Mouse (Mus musculus) lung, postnatal 0 days (tissue): ENCODE data around the gene Ptpn20. TPM values are rescaled to one million over a fixed set of nuclear protein-coding genes. Genes with fewer than 3 reads are reported as not detected.

Experiments
- ATAC-seq: fragments of 200-750 bp; cut with Nextera tagmentation; 2 replicates; pipeline ENCODE4 v1.8.0; 2017; ENCODE audit warnings: moderate library complexity
- DNase-seq: peaks from one replicate; pipeline ENCODE4 v3.0.0-alpha.2; 2016; ENCODE audit warnings: low spot score
- H3K27ac ChIP-seq: fragments of 300-500 bp; sonication (generic); 2 replicates; pipeline ENCODE4 v1.5.1; 2014; ENCODE audit warnings: antibody characterized with exemption, mild to moderate bottlenecking, low read length, mixed read lengths
- H3K27me3 ChIP-seq: fragments of 300-500 bp; sonication (generic); replicated peaks from 2 replicates; pipeline ENCODE4 v1.6.1; 2014; ENCODE audit warnings: low read length, mixed read lengths; ENCODE audit not compliant: insufficient read depth
- H3K36me3 ChIP-seq: fragments of 300-500 bp; sonication (generic); 2 replicates; pipeline ENCODE4 v1.6.1; 2014; ENCODE audit warnings: low read length, mixed read lengths; ENCODE audit not compliant: insufficient read depth
- H3K4me1 ChIP-seq: fragments of 300-500 bp; sonication (generic); 2 replicates; pipeline ENCODE4 v1.6.1; 2014; ENCODE audit warnings: antibody characterized with exemption, low read depth, low read length, mixed read lengths; ENCODE audit not compliant: insufficient read depth
- H3K4me2 ChIP-seq: fragments of 300-500 bp; sonication (generic); replicated peaks from 2 replicates; pipeline ENCODE4 v1.6.1; 2014; ENCODE audit warnings: low read depth, mild to moderate bottlenecking, low read length, moderate library complexity, mixed read lengths
- H3K4me3 ChIP-seq: fragments of 300-500 bp; sonication (generic); 2 replicates; pipeline ENCODE4 v1.5.1; 2014; ENCODE audit warnings: low read depth, low read length
- H3K9ac ChIP-seq: fragments of 300-500 bp; sonication (generic); replicated peaks from 2 replicates; pipeline ENCODE4 v1.6.1; 2014; ENCODE audit warnings: low read depth, mild to moderate bottlenecking
- H3K9me3 ChIP-seq: fragments of 300-500 bp; sonication (generic); 2 replicates; pipeline ENCODE4 v1.6.1; 2016; ENCODE audit warnings: low read length, mixed read lengths
- CTCF ChIP-seq: IDR thresholded peaks from 2 replicates; pipeline ENCODE4 v1.5.1; 2016; ENCODE audit warnings: antibody characterized with exemption, mild to moderate bottlenecking
- EP300 ChIP-seq: IDR thresholded peaks from 2 replicates; pipeline ENCODE4 v1.6.1; 2016; ENCODE audit warnings: antibody characterized with exemption, mild to moderate bottlenecking, control low read depth
- WGBS: fragments of 180-500 bp; shearing (Covaris S2); extraction: QIAGEN DNeasy Blood & Tissue Kit; methylation state at CpG from one replicate; pipeline ENCODE4 v1.1.7; 2014; 5-methylcytosine and 5-hydroxymethylcytosine counted together
- polyA plus RNA-seq: library from polyadenylated mRNA; unstranded; fragments of >200 nt; fragmentation: Nextera tagmentation; extraction: Ambion mirVana; gene quantifications from 2 replicates; pipeline ENCODE4 v1.2.1, GENCODE M21; 2015

The Ptpn20 gene
- polyA plus RNA-seq, 1 experiment from 2014 or later, result not detected

GRCm38 (mm10) chr14:33666301-33666700 lies 77.3 kb downstream of the Ptpn20 start:
- TF ChIP-seq CTCF (no peak), EP300 (no peak)
- WGBS, result 85% methylated on average over 6 of the region's 6 CpGs
- Histone ChIP-seq H3K27me3 (no peaks in the 10 kb centered on the region), H3K4me3 (no peak overlapping the region), H3K4me2 (no peak overlapping the region), H3K36me3 (no peaks in the 10 kb centered on the region), H3K4me1 (no peaks in the 10 kb centered on the region), H3K9me3 (no peaks in the 10 kb centered on the region), H3K27ac (no peak overlapping the region), H3K9ac (no peak overlapping the region)
- no peak for ATAC-seq
- DNase-seq, result no peak

DNA sequence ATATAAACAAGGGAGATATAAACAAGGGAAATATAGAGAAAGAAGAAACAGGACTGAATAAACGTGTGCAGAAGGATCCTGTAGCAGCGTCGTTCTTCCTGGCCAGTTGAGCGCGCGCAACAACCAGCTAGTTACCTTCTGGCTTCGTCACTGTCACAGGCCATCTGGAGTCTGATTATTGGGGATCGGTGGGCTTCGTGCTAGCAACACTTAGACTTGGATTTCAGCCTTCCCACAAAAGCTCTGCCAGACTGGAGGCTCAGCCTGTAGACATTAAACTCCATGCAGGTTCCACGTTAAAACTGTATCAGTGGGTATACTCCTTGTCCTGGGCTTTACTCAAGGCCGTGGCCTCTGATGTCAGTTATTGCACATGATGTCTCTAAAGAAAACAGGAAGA lies 80.9 kb downstream of the Ptpn20 start:
- TF ChIP-seq EP300, result no peak
- no peak for TF ChIP-seq CTCF
- Histone ChIP-seq H3K4me1 (no peaks in the 10 kb centered on the region), H3K36me3 (no peaks in the 10 kb centered on the region), H3K27me3 (no peaks in the 10 kb centered on the region), H3K4me2 (no peak overlapping the region), H3K27ac (no peak overlapping the region), H3K4me3 (no peak overlapping the region), H3K9ac (no peak overlapping the region), H3K9me3 (no peaks in the 10 kb centered on the region)
- ATAC-seq (no peak), DNase-seq (no peak)
- WGBS, result 85% methylated on average over 11 of the region's 11 CpGs

GRCm38 (mm10) chr14:33673350-33674087 lies 84.5 kb downstream of the Ptpn20 start:
- Histone ChIP-seq H3K9ac (no peak overlapping the region), H3K27ac (no peak overlapping the region), H3K36me3 (no peaks in the 10 kb centered on the region), H3K9me3 (no peaks in the 10 kb centered on the region), H3K27me3 (no peaks in the 10 kb centered on the region), H3K4me2 (no peak overlapping the region), H3K4me3 (no peak overlapping the region), H3K4me1 (no peaks in the 10 kb centered on the region)
- ATAC-seq, result no peak
- TF ChIP-seq CTCF, result peak; percentile 83
- no peak for TF ChIP-seq EP300
- peak; percentile 54 for DNase-seq
- WGBS, result 74% methylated on average over 5 of the region's 5 CpGs

GRCm38 (mm10) chr14:33677996-33678395 lies 89.0 kb downstream of the Ptpn20 start:
- no peaks in the 10 kb centered on the region for H3K27me3 ChIP-seq
- no peaks in the 10 kb centered on the region for H3K4me1 ChIP-seq
- H3K27ac ChIP-seq, result no peak overlapping the region
- TF ChIP-seq CTCF (no peak), EP300 (no peak)
- H3K9ac ChIP-seq, result no peak overlapping the region
- DNase-seq (no peak), ATAC-seq (no peak)
- H3K4me3 ChIP-seq, result no peak overlapping the region
- no peak overlapping the region for H3K4me2 ChIP-seq
- no peaks in the 10 kb centered on the region for H3K36me3 ChIP-seq
- H3K9me3 ChIP-seq, result no peaks in the 10 kb centered on the region
- 96% methylated on average over 6 of the region's 6 CpGs for WGBS

DNA sequence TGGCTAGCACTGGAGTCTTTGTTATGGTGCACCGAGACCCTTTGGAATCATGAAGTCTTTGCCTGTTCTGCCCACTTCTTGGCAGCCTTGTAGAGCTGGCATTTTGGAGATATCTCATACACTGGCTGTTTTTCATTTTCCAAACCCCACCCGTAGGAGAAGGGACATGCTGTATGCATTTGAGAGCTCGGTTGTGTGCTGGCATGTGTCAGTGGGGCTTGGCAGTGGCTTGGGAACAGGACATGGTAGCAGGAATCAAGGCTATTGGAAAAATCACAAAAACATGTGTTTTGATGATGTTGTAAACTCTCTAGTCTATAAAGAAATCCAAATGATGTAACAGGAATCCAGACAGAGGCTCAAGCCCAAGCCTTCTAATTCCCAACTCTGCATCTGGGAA lies 89.7 kb downstream of the Ptpn20 start:
- DNase-seq (no peak), ATAC-seq (no peak)
- Histone ChIP-seq H3K36me3 (no peaks in the 10 kb centered on the region), H3K9me3 (no peaks in the 10 kb centered on the region), H3K9ac (no peak overlapping the region), H3K27me3 (no peaks in the 10 kb centered on the region), H3K4me3 (no peak overlapping the region), H3K27ac (no peak overlapping the region), H3K4me1 (no peaks in the 10 kb centered on the region), H3K4me2 (no peak overlapping the region)
- 78% methylated on average over 3 of the region's 3 CpGs for WGBS
- TF ChIP-seq EP300, result no peak
- TF ChIP-seq CTCF, result no peak

GRCm38 (mm10) chr14:33680621-33681020 lies 91.6 kb downstream of the Ptpn20 start:
- 96% methylated on average over 6 of the region's 6 CpGs for WGBS
- Histone ChIP-seq H3K36me3 (no peaks in the 10 kb centered on the region), H3K4me1 (no peaks in the 10 kb centered on the region), H3K9ac (no peak overlapping the region), H3K4me2 (no peak overlapping the region), H3K27me3 (no peaks in the 10 kb centered on the region), H3K27ac (no peak overlapping the region), H3K9me3 (no peaks in the 10 kb centered on the region), H3K4me3 (no peak overlapping the region)
- ATAC-seq, result no peak
- DNase-seq, result no peak
- TF ChIP-seq CTCF, result no peak
- TF ChIP-seq EP300, result no peak

DNA sequence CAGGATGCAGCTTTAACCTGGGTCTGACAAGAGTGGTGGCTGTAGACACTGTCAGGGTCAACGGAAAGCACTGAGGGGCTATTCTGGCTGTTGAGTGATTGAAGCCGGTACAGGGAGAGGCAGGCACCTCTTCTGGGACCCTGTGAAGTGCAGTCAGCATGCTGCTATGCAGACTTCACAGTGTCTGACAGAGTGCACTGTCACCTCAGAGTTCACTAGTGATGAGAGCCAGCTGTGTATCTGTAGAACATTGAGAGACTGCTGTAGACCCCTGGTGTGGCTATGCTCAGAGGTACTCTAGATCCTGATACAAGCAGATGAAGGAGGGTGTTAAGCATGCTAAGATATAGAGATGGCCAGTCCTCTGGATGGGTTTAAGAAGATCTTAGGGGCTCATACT lies 93.8 kb downstream of the Ptpn20 start:
- DNase-seq, result no peak
- no peaks in the 10 kb centered on the region for H3K9me3 ChIP-seq
- no peak for TF ChIP-seq CTCF
- TF ChIP-seq EP300, result no peak
- 44% methylated on average over 2 of the region's 2 CpGs for WGBS
- H3K27me3 ChIP-seq, result no peaks in the 10 kb centered on the region
- no peaks in the 10 kb centered on the region for H3K4me1 ChIP-seq
- no peak overlapping the region for H3K4me2 ChIP-seq
- H3K36me3 ChIP-seq, result no peaks in the 10 kb centered on the region
- H3K9ac ChIP-seq, result no peak overlapping the region
- no peak overlapping the region for H3K4me3 ChIP-seq
- no peak for ATAC-seq
- H3K27ac ChIP-seq, result no peak overlapping the region
